ENCODE assay signal across 13 mouse cellular contexts in the genomic region with DNA sequence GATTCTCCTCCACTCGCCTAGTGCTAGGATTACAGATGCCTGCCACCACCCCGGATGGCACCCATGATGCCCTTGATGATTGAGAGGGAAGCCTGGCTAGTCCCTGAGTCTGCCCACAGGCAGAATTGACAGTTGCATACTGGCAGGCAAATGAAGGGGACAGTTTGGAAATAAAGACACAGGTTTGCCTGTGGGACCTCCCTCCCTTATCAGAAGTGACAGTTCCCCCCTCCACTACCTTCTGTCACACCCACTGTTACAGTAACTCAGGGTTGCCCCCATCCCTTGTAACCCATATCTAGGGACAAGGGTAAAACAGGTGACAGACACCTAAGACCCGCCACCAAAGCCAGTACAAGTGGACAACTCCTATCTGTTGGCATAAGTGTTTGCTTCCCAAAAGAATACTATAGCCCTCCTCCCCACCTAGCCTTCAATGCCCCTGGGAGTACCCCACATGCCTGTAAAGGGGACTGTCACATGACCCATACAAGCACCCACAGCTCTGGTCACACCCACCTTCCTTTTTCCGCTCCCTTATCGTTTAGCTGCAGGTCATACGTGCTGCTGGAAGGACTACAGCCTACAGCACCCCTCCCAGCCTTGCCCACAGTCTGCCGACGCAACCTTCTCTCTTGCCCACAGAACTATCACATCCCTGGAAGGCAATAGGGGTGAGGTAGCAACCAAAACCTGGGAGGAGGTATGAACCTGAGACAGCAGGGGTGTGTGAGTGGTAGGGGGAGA. TPM values are rescaled to one million over a fixed set of nuclear protein-coding genes. Genes with fewer than 3 reads are reported as not detected.
DNase-seq lines count a peak whose midpoint lies in the region; ATAC-seq and TF ChIP-seq lines count a peak whose summit lies in the region.
"Had no signal": no experiment of that assay in that cellular context is flagged by ENCODE, and none has a peak within 500 bp of the region (broad histone marks: within the 10 kb centered on the region; RNA-seq: fewer than 3 reads in every experiment).

No protein-coding gene starts in this region.

- no peaks in the 10 kb centered on the region for H3K36me3 ChIP-seq in forebrain, embryonic 12.5 days (replicated peaks)
- H3K36me3 ChIP-seq in forebrain, embryonic 13.5 days (ENCODE audit: poor library complexity, severe bottlenecking): peaks cover 5% of the 10 kb centered on the region; the same call in 1 of the 2 replicates
- H3K36me3 ChIP-seq in lung, embryonic 14.5 days (ENCODE audit: insufficient read depth): no peaks in the 10 kb centered on the region
- H3K36me3 ChIP-seq in liver, embryonic 15.5 days (replicated peaks): peaks cover 13% of the 10 kb centered on the region
- H3K36me3 ChIP-seq in stomach, postnatal 0 days (ENCODE audit: control insufficient read depth, insufficient read depth, low read length): no peaks in the 10 kb centered on the region

- H3K4me3 ChIP-seq in forebrain, embryonic 12.5 days (replicated peaks): no peak overlapping the region
- H3K4me3 ChIP-seq in forebrain, embryonic 13.5 days: no peak overlapping the region
- no peak overlapping the region for H3K4me3 ChIP-seq in lung, embryonic 14.5 days (ENCODE audit: low read depth, low read length)
- peak overlapping the region; percentile 28 for H3K4me3 ChIP-seq in liver, embryonic 15.5 days (replicated peaks)
- no peak overlapping the region for H3K4me3 ChIP-seq in stomach, postnatal 0 days (ENCODE audit: low read depth, low read length)
- H3K4me3 ChIP-seq in cerebellum, adult 2 months (replicated peaks; ENCODE audit: insufficient read depth, low read depth, low read length): no peak overlapping the region
- H3K4me3 ChIP-seq: embryonic facial prominence, embryonic 13.5 days had no signal

- no peak for ATAC-seq in forebrain, embryonic 12.5 days (ENCODE audit: low FRiP score)
- ATAC-seq in forebrain, embryonic 13.5 days: no peak
- peak; percentile 45; the same call in 1 of the 2 replicates for ATAC-seq in lung, embryonic 14.5 days (ENCODE audit: insufficient read depth)
- ATAC-seq in liver, embryonic 15.5 days (ENCODE audit: insufficient read depth): peak; percentile 96
- ATAC-seq in stomach, postnatal 0 days (ENCODE audit: low FRiP score, low TSS enrichment): peak; percentile 60
- ATAC-seq: hindbrain, embryonic 16.5 days had no signal

- H3K9ac ChIP-seq in forebrain, embryonic 12.5 days: no peak overlapping the region
- no peak overlapping the region for H3K9ac ChIP-seq in forebrain, embryonic 13.5 days
- H3K9ac ChIP-seq in lung, embryonic 14.5 days: no peak overlapping the region
- H3K9ac ChIP-seq in liver, embryonic 15.5 days: peak overlapping the region; percentile 51
- H3K9ac ChIP-seq in stomach, postnatal 0 days (ENCODE audit: low read length): no peak overlapping the region
- H3K9ac ChIP-seq: embryonic facial prominence, embryonic 13.5 days had no signal

- peak overlapping the region; percentile 13; the same call in 1 of the 2 replicates for H3K27ac ChIP-seq in forebrain, embryonic 12.5 days
- H3K27ac ChIP-seq in forebrain, embryonic 13.5 days: no peak overlapping the region
- no peak overlapping the region for H3K27ac ChIP-seq in lung, embryonic 14.5 days (ENCODE audit: low read depth)
- peak overlapping the region; percentile 91 for H3K27ac ChIP-seq in liver, embryonic 15.5 days (replicated peaks)
- H3K27ac ChIP-seq in stomach, postnatal 0 days (replicated peaks): no peak overlapping the region
- H3K27ac ChIP-seq in cerebellum, adult 2 months (ENCODE audit: insufficient read depth, low read length): no peak overlapping the region
- H3K27ac ChIP-seq: embryonic facial prominence, embryonic 13.5 days had no signal

- peaks cover 12% of the 10 kb centered on the region for H3K4me1 ChIP-seq in forebrain, embryonic 12.5 days
- H3K4me1 ChIP-seq in forebrain, embryonic 13.5 days: peaks cover 15% of the 10 kb centered on the region
- peaks cover 7% of the 10 kb centered on the region; the same call in 1 of the 2 replicates for H3K4me1 ChIP-seq in lung, embryonic 14.5 days (ENCODE audit: insufficient read depth)
- H3K4me1 ChIP-seq in liver, embryonic 15.5 days (replicated peaks): peaks cover 86% of the 10 kb centered on the region
- no peaks in the 10 kb centered on the region for H3K4me1 ChIP-seq in stomach, postnatal 0 days (replicated peaks; ENCODE audit: control insufficient read depth, insufficient read depth)
- H3K4me1 ChIP-seq in cerebellum, adult 2 months (ENCODE audit: control insufficient read depth, insufficient read depth, low read length): peaks cover 41% of the 10 kb centered on the region

- DNase-seq in lung, embryonic 14.5 days: no peak
- no peak for DNase-seq in lung, postnatal 4 days
- peak; percentile 38 for DNase-seq in stomach, postnatal 0 days (ENCODE audit: low spot score)
- DNase-seq in cerebellum, adult 2 months: no peak
- DNase-seq in thymus, postnatal 25 days: no peak
- DNase-seq: cerebellum, adult 11 months; kidney, postnatal 4 days; lung, postnatal 36 days had no signal

- no peak for TF ChIP-seq POLR2A in cerebellum, adult 2 months (IDR thresholded peaks at IDR 0.05; ENCODE audit: borderline replicate concordance, insufficient read depth, low read length)

- H3K9me3 ChIP-seq in forebrain, embryonic 12.5 days: no peaks in the 10 kb centered on the region
- H3K9me3 ChIP-seq in forebrain, embryonic 13.5 days (replicated peaks): no peaks in the 10 kb centered on the region; the same call in 1 of the 2 replicates
- H3K9me3 ChIP-seq in lung, embryonic 14.5 days (ENCODE audit: low read depth, low read length): no peaks in the 10 kb centered on the region; the same call in 1 of the 2 replicates
- H3K9me3 ChIP-seq in liver, embryonic 15.5 days (replicated peaks): no peaks in the 10 kb centered on the region
- H3K9me3 ChIP-seq in stomach, postnatal 0 days (ENCODE audit: control insufficient read depth, low read length): no peaks in the 10 kb centered on the region

- H3K27me3 ChIP-seq in forebrain, embryonic 12.5 days: no peaks in the 10 kb centered on the region
- no peaks in the 10 kb centered on the region for H3K27me3 ChIP-seq in forebrain, embryonic 13.5 days
- H3K27me3 ChIP-seq in lung, embryonic 14.5 days (ENCODE audit: insufficient read depth, low read length): no peaks in the 10 kb centered on the region
- H3K27me3 ChIP-seq in liver, embryonic 15.5 days: no peaks in the 10 kb centered on the region
- H3K27me3 ChIP-seq in stomach, postnatal 0 days (ENCODE audit: control insufficient read depth, insufficient read depth, low read length): no peaks in the 10 kb centered on the region
- H3K27me3 ChIP-seq in cerebellum, adult 2 months (ENCODE audit: control insufficient read depth, insufficient read depth, low read length): no peaks in the 10 kb centered on the region
- H3K27me3 ChIP-seq: embryonic facial prominence, embryonic 13.5 days had no signal

- TF ChIP-seq CTCF in lung, embryonic 14.5 days (IDR thresholded peaks at IDR 0.05; ENCODE audit: low read depth): no peak
- TF ChIP-seq CTCF in stomach, postnatal 0 days (IDR thresholded peaks at IDR 0.05; ENCODE audit: low read depth): no peak
- no peak for TF ChIP-seq CTCF in cerebellum, adult 2 months (IDR thresholded peaks at IDR 0.05; ENCODE audit: borderline replicate concordance, insufficient read depth, low read depth, low read length)

- no peak overlapping the region for H3K4me2 ChIP-seq in forebrain, embryonic 12.5 days
- no peak overlapping the region for H3K4me2 ChIP-seq in forebrain, embryonic 13.5 days
- H3K4me2 ChIP-seq in lung, embryonic 14.5 days: no peak overlapping the region
- peak overlapping the region; percentile 68 for H3K4me2 ChIP-seq in liver, embryonic 15.5 days
- H3K4me2 ChIP-seq in stomach, postnatal 0 days (replicated peaks; ENCODE audit: low read depth): no peak overlapping the region
- H3K4me2 ChIP-seq: embryonic facial prominence, embryonic 13.5 days had no signal

- WGBS in forebrain, embryonic 12.5 days: 95% methylated on average over 8 of the region's 8 CpGs
- WGBS in forebrain, embryonic 13.5 days: 92% methylated on average over 8 of the region's 8 CpGs
- 82% methylated on average over 8 of the region's 8 CpGs for WGBS in lung, embryonic 14.5 days
- WGBS in liver, embryonic 15.5 days (ENCODE audit: insufficient replicate concordance): 19% methylated on average over 8 of the region's 8 CpGs
- 69% methylated on average over 8 of the region's 8 CpGs for WGBS in stomach, postnatal 0 days
- 75% methylated on average over 8 of the region's 8 CpGs for WGBS in cerebellum, adult 2 months

- TF ChIP-seq EP300 in stomach, postnatal 0 days (optimal IDR thresholded peaks at IDR 0.05): no peak

RNA-seq across cellular contexts. Expression of a gene that starts 37.0 kb away (rescaled TPM):
- polyA plus RNA-seq in forebrain, embryonic 12.5 days (2016; fragmentation: Nextera tagmentation; extraction: Ambion mirVana): 17.6 and 18.8 TPM in 2 replicates
- polyA plus RNA-seq in forebrain, embryonic 13.5 days (2015; fragmentation: Nextera tagmentation; extraction: Ambion mirVana): 20.9 and 25.5 TPM in 2 replicates
- 27.0 and 29.8 TPM in 2 replicates for polyA plus RNA-seq in lung, embryonic 14.5 days (2014; fragmentation: Nextera tagmentation; extraction: Ambion mirVana)
- 8.7 and 11.5 TPM in 2 replicates for polyA plus RNA-seq in liver, embryonic 15.5 days (2015; fragmentation: Nextera tagmentation; extraction: Ambion mirVana)
- 4.1 and 4.5 TPM in 2 replicates for polyA plus RNA-seq in stomach, postnatal 0 days (2015; fragmentation: Nextera tagmentation; extraction: Ambion mirVana)
- polyA plus RNA-seq in cerebellum, adult 2 months (2012; rRNA removed): 75.7 and 82.7 TPM in 2 replicates

Comparison
In these comparisons a context has a peak if more than half of its experiments do, and no peak if none do; other contexts are left out.
1. H3K27ac ChIP-seq: peak in forebrain, embryonic 12.5 days (single experiment) and liver, embryonic 15.5 days (single experiment); none in forebrain, embryonic 13.5 days (single experiment), lung, embryonic 14.5 days (single experiment), stomach, postnatal 0 days (single experiment) and cerebellum, adult 2 months (single experiment).
2. ATAC-seq: peak in lung, embryonic 14.5 days (single experiment), liver, embryonic 15.5 days (single experiment) and stomach, postnatal 0 days (single experiment); none in forebrain, embryonic 12.5 days (single experiment) and forebrain, embryonic 13.5 days (single experiment).